Mouse (Mus musculus) testis, adult 2 months (tissue): ENCODE measurements at regions not wholly inside any gene's neighbourhood (a gene's known extent, or its start where the extent isn't known, plus 50 kb on each side); places are given as distances from the start of the nearest gene placed in this dataset.

Experiments used
- CTCF ChIP-seq: fragments of 200-500 bp; IDR thresholded peaks from 2 replicates; pipeline ENCODE4 v1.5.1; 2012; ENCODE audit warnings: low read depth, mild to moderate bottlenecking, inconsistent platforms, low read length, moderate library complexity; ENCODE audit not compliant: control insufficient read depth, insufficient read depth, insufficient replicate concordance
- POLR2A ChIP-seq: fragments of 200-500 bp; IDR thresholded peaks from 2 replicates; pipeline ENCODE4 v1.6.1; 2012; ENCODE audit warnings: low read depth, mild to moderate bottlenecking, inconsistent platforms, low read length, moderate library complexity; ENCODE audit not compliant: control insufficient read depth

DNA sequence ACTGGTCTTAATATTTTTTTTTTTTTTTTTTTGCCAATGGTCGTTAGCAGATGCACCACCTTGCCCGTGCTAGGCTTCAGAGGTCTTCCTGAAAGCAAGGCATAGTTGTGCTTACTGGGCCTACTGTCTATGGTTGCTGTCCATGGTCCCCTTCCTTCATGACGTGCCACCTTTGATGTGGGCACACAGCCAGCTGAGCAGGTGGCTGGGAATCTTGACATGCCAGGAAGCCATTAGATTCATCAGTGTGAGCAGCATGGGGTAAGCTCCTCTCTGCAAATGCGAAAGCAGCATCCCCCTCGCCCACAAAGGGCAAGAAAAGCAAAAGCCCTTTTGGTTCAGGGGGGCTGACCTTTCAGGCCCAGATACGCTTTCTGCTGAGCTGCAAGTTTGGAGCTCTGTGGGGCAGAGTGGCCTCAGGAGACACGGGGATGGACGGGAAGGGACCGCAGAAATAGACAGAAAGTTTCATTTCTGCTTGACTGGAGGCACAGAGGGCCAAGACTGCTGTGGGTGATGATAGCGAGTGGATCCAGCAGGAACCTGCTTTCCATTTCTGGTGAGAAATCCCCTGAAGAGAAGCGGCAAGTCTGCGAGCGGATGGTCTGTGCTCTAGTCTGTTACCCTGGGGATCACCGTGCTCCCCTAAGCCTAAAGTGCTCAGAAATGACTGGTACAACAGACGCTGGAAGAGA, 116.8 kb downstream of the Zfp326 start:
- TF ChIP-seq CTCF, result no peak
- TF ChIP-seq POLR2A, result no peak
